Mouse (Mus musculus) megakaryocyte, embryonic 14.5 days (primary cell): ENCODE measurements around the gene Fhl2.

Experiments used
- FLI1 ChIP-seq: IDR thresholded peaks from 2 replicates; pipeline ENCODE4 v1.6.1; 2012; ENCODE audit warnings: low read length, inconsistent platforms, mixed read lengths
- GATA1 ChIP-seq: IDR thresholded peaks from 3 replicates; pipeline ENCODE4 v1.6.1; 2012; ENCODE audit warnings: mixed read lengths, low read length, inconsistent platforms, borderline replicate concordance

DNA sequence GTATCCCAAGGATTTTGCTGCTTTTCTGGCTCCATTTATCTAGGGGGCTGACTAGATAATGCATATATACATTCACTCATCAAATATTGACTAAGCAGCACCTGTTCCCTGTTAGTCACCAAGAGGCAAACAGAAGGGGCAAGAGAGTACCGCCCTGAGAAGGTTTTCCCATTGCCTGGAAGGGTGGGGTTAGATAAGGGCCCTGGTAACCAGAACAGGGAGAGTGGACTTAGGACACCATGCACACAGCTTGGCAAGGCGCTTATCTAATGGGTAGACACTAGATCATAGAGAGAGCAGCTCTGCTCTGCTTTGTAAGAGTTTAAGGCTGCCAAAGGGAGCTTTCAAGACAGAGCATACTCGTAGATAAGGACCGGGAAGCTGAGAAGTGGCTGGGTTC, 44.2 kb downstream of the Fhl2 start:
- no peak for TF ChIP-seq GATA1
- TF ChIP-seq FLI1: no peak
